Mouse (Mus musculus) cerebral cortex, adult 2 months (tissue): Measurements from ENCODE around the gene Setdb2.

Source experiments
- WGBS: fragments of 180-500 bp; shearing (Covaris S2); methylation state at CpG from one replicate; pipeline ENCODE4 v1.1.7; 2018; 5-methylcytosine and 5-hydroxymethylcytosine counted together

Gene Setdb2

DNA sequence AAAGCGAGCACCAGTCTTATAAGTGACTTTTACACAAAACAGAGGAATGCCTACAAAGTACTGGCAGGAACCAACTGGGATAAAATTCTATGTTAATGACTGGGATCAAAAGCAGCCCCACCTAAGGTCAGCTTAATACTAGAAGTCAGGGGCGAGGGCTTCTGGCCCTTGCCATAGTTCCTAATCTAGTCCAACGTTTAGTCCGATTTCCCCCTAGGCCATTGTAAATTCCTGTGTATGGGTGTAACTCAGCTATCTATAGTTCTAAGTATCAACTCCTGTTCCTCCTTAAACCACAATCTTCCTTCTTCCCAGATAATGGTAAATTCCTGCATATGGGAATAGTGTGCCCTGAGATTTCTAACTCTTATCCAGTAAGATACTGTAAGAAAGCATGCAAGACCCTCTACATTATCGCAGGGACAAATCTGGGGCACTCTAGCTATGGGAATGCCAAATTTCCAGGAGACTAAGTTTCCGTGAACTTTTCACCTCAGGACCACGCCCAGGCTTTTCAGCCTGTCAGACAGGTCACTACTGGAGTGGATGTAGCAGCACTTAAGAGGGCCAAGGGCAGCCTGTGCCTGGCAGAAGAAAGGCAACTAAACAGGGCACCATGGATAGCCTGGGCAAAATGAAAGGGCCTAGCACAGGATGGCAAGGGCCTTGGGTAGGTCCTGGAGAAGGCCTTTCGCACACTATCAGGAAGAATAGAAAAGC is 74.1 kb downstream of the Setdb2 start:
- 98% methylated on average over 8 of the region's 8 CpGs for WGBS

DNA sequence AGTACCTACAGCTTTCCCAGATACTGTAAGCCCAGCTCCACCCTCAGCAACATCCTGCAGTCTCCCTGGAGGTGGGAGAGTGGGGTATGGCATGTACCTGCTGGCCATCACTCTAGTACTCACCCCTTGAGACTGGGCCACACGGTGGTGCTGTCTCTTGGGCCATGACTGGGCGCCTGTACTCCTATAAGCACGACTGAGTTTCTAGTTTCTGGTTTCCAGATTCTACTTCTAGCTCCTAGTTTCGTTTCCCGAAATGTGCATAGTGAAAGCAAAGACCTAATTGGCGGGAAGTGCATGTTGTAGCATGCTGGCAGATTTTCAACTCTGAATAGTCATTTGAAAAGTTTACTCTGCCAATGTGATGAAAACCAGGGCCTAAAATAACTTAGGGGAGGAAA is 75.4 kb downstream of the Setdb2 start, which contains the start of gene Phf11d:
TSS of gene Phf11d (minus strand) at position 227 of the 401 bp plus-strand sequence.
- WGBS = 47% methylated on average over 6 of the region's 6 CpGs
